Mouse (Mus musculus): ENCODE data around the gene Gpr37.

DNA sequence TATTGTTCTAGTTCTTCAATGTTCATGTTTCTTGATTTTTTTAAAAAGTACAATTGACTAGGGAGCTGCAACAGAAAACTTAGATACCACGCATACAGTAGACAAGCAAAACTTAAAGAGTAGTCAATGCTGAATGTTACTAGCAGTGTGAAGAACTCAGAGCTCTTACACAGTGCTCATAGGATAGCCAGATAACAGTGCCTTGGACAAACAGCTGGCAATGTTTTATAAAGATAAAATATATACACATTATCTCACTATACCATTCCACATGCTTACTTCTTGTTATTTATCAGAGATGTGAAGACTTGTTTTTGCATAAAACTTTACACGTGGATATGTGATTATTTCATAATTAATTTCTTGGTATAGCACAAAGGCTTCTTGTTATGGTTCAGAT lies 26.6 kb downstream of the Gpr37 start:
- TF ChIP-seq CTCF (IDR thresholded peaks at IDR 0.05; ENCODE audit: borderline replicate concordance, insufficient read depth, low read depth, low read length) (no peak), POLR2A (IDR thresholded peaks at IDR 0.05; ENCODE audit: borderline replicate concordance, insufficient read depth, low read length) (no peak)

All from cerebellum, adult 2 months (tissue).